Mouse (Mus musculus) heart, postnatal 0 days (tissue): ENCODE measurements around the gene Pbx4. TPM values are rescaled to one million over a fixed set of nuclear protein-coding genes. Genes with fewer than 3 reads are reported as not detected.

ENCODE experiments used
- ATAC-seq: fragments of 200-750 bp; cut with Nextera tagmentation; 2 replicates; pipeline ENCODE4 v1.8.0; 2017; ENCODE audit warnings: low read depth, moderate number of reproducible peaks, moderate library complexity; ENCODE audit not compliant: insufficient read depth
- DNase-seq: peaks from one replicate; pipeline ENCODE4 v3.0.0-alpha.2; 2016; ENCODE audit warnings: low spot score
- H3K27ac ChIP-seq: fragments of 300-500 bp; sonication (generic); 2 replicates; pipeline ENCODE4 v1.5.1; 2014; ENCODE audit warnings: low read depth, mild to moderate bottlenecking
- H3K27me3 ChIP-seq: fragments of 300-500 bp; sonication (generic); 2 replicates; pipeline ENCODE4 v1.6.1; 2014; ENCODE audit warnings: low read length, mixed read lengths; ENCODE audit not compliant: control insufficient read depth, insufficient read depth
- H3K36me3 ChIP-seq: fragments of 300-500 bp; sonication (generic); replicated peaks from 2 replicates; pipeline ENCODE4 v1.6.1; 2014; ENCODE audit warnings: low read length, mixed read lengths; ENCODE audit not compliant: control insufficient read depth, insufficient read depth
- H3K4me1 ChIP-seq: fragments of 300-500 bp; sonication (generic); 2 replicates; pipeline ENCODE4 v1.6.1; 2014; ENCODE audit warnings: antibody characterized with exemption; ENCODE audit not compliant: control insufficient read depth, insufficient read depth
- H3K4me2 ChIP-seq: fragments of 300-500 bp; sonication (generic); 2 replicates; pipeline ENCODE4 v1.6.1; 2014; ENCODE audit warnings: low read depth, mild to moderate bottlenecking, low read length, moderate library complexity
- H3K4me3 ChIP-seq: fragments of 300-500 bp; sonication (generic); 2 replicates; pipeline ENCODE4 v1.5.1; 2014; ENCODE audit warnings: low read depth, low read length
- H3K9ac ChIP-seq: fragments of 300-500 bp; sonication (generic); replicated peaks from 2 replicates; pipeline ENCODE4 v1.6.1; 2014; ENCODE audit warnings: low read depth, low read length, mixed read lengths
- H3K9me3 ChIP-seq: fragments of 300-500 bp; sonication (generic); replicated peaks from 2 replicates; pipeline ENCODE4 v1.6.1; 2016; ENCODE audit warnings: low read length; ENCODE audit not compliant: control insufficient read depth
- CTCF ChIP-seq: IDR thresholded peaks from 2 replicates; pipeline ENCODE4 v1.5.1; 2016; ENCODE audit warnings: antibody characterized with exemption, control low read depth, low read depth
- EP300 ChIP-seq: IDR thresholded peaks from 2 replicates; pipeline ENCODE4 v1.6.1; 2016; ENCODE audit warnings: antibody characterized with exemption, low read depth
- WGBS: fragments of 180-500 bp; shearing (Covaris S2); extraction: QIAGEN DNeasy Blood & Tissue Kit; methylation state at CpG from one replicate; pipeline ENCODE4 v1.1.7; 2014; 5-methylcytosine and 5-hydroxymethylcytosine counted together
- polyA plus RNA-seq: library from polyadenylated mRNA; unstranded; fragments of >200 nt; fragmentation: Nextera tagmentation; extraction: Ambion mirVana; gene quantifications from 2 replicates; pipeline ENCODE4 v1.2.1, GENCODE M21; 2015
- total RNA-seq: library from RNA; depleted of rRNA; stranded (reverse); fragments of >200 nt; gene quantifications from 2 replicates; pipeline ENCODE4 v1.2.3, GENCODE M21; 2014; ENCODE audit warnings: low replicate concordance

Gene Pbx4
- total and polyA plus RNA-seq, 2 experiments from 2014 or later = 1.9 TPM; not detected in 1

GRCm38 (mm10) chr8:69797661-69798060 is 34.6 kb upstream of the Pbx4 start:
- H3K36me3 ChIP-seq = peaks cover 93% of the 10 kb centered on the region
- no peak overlapping the region for H3K9ac ChIP-seq
- no peak for DNase-seq
- H3K27ac ChIP-seq = no peak overlapping the region
- no peak overlapping the region for H3K4me2 ChIP-seq
- no peak for ATAC-seq
- no peaks in the 10 kb centered on the region for H3K27me3 ChIP-seq
- 94% methylated on average over 10 of the region's 10 CpGs for WGBS
- TF ChIP-seq EP300 (no peak), CTCF (no peak)
- H3K4me3 ChIP-seq = no peak overlapping the region
- peaks cover 1% of the 10 kb centered on the region; the same call in 1 of the 2 replicates for H3K4me1 ChIP-seq
- no peaks in the 10 kb centered on the region for H3K9me3 ChIP-seq

GRCm38 (mm10) chr8:69799261-69799660 is 33.0 kb upstream of the Pbx4 start:
- Histone ChIP-seq H3K9me3 (no peaks in the 10 kb centered on the region), H3K4me3 (no peak overlapping the region), H3K27me3 (no peaks in the 10 kb centered on the region), H3K4me2 (no peak overlapping the region), H3K9ac (no peak overlapping the region), H3K4me1 (no peaks in the 10 kb centered on the region), H3K36me3 (peaks cover 100% of the 10 kb centered on the region), H3K27ac (no peak overlapping the region)
- ATAC-seq (no peak), DNase-seq (no peak)
- WGBS = 95% methylated on average over 8 of the region's 8 CpGs
- TF ChIP-seq CTCF (no peak), EP300 (no peak)

GRCm38 (mm10) chr8:69799946-69800345 is 32.3 kb upstream of the Pbx4 start:
- ATAC-seq (no peak), DNase-seq (no peak)
- no peak overlapping the region for H3K27ac ChIP-seq
- no peaks in the 10 kb centered on the region for H3K9me3 ChIP-seq
- H3K4me3 ChIP-seq = no peak overlapping the region
- peaks cover 99% of the 10 kb centered on the region for H3K36me3 ChIP-seq
- no peaks in the 10 kb centered on the region for H3K27me3 ChIP-seq
- H3K9ac ChIP-seq = no peak overlapping the region
- H3K4me1 ChIP-seq = no peaks in the 10 kb centered on the region
- TF ChIP-seq CTCF (no peak), EP300 (no peak)
- no peak overlapping the region for H3K4me2 ChIP-seq
- WGBS = 92% methylated on average over 5 of the region's 5 CpGs

- H3K4me1 ChIP-seq = no peaks in the 10 kb centered on the region
- ATAC-seq (no peak), DNase-seq (no peak)
- 94% methylated on average over 4 of the region's 4 CpGs for WGBS
- no peak overlapping the region for H3K27ac ChIP-seq
- no peaks in the 10 kb centered on the region for H3K27me3 ChIP-seq
- H3K4me3 ChIP-seq = no peak overlapping the region
- H3K9ac ChIP-seq = no peak overlapping the region
- H3K4me2 ChIP-seq = no peak overlapping the region
- no peaks in the 10 kb centered on the region for H3K9me3 ChIP-seq
- peaks cover 99% of the 10 kb centered on the region for H3K36me3 ChIP-seq
- TF ChIP-seq CTCF = no peak
- TF ChIP-seq EP300 = no peak
These were observed 30.5 kb upstream of the Pbx4 start for GRCm38 (mm10) chr8:69801796-69802195.

- no peak for DNase-seq
- no peak overlapping the region for H3K4me3 ChIP-seq
- TF ChIP-seq CTCF = no peak
- no peaks in the 10 kb centered on the region for H3K4me1 ChIP-seq
- H3K36me3 ChIP-seq = peaks cover 99% of the 10 kb centered on the region
- no peak overlapping the region for H3K4me2 ChIP-seq
- no peaks in the 10 kb centered on the region for H3K27me3 ChIP-seq
- H3K9me3 ChIP-seq = no peaks in the 10 kb centered on the region
- H3K27ac ChIP-seq = no peak overlapping the region
- no peak overlapping the region for H3K9ac ChIP-seq
- no peak for ATAC-seq
These were observed 30.1 kb upstream of the Pbx4 start for GRCm38 (mm10) chr8:69802216-69802615.

GRCm38 (mm10) chr8:69803366-69803765 is 28.9 kb upstream of the Pbx4 start:
- Histone ChIP-seq H3K36me3 (peaks cover 93% of the 10 kb centered on the region), H3K9ac (no peak overlapping the region), H3K27me3 (no peaks in the 10 kb centered on the region), H3K4me3 (no peak overlapping the region), H3K4me2 (no peak overlapping the region), H3K27ac (no peak overlapping the region), H3K9me3 (no peaks in the 10 kb centered on the region), H3K4me1 (no peaks in the 10 kb centered on the region)
- TF ChIP-seq EP300 = no peak
- no peak for TF ChIP-seq CTCF
- WGBS = 87% methylated on average over 7 of the region's 7 CpGs
- DNase-seq (no peak), ATAC-seq (no peak)
